Mouse (Mus musculus) regulatory T cell (primary cell): ENCODE data around the gene Zfp37.
"Not testable (repeated sequence)": the region's sequence is repeated elsewhere in the genome, so short reads cannot be mapped to it uniquely, and the experiment has no call there.

ENCODE experiments used
- in situ Hi-C: fragments of 300-600 bp; cut with MboI, MseI; formaldehyde crosslinking; loops from one replicate; pipeline ENCODE4 v1.15.1; 2025; ENCODE audit warnings: high pct_unique_total_duplicates

Zfp37 gene

DNA sequence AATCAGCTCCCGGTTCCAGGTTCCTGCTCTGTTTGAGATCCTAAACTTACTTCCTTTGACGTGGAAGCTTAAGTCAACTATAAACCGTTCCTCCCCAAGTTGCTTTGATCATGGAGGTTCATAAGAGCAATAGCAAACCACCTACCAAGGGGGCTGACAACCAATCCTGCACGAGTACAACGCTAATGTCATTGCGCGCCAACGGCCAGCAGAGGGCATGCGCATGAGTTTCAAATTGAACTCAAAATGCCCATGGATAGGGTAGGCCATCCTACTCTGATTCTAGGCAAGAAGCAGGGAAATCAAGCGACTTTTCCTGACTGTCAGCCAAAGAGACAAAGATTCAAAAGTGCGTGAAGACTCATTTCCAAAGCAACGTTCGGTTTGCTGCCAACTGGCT, at the start of gene Zfp37:
TSS of gene Zfp37 (minus strand) at position 279 of the 400 bp plus-strand sequence.
- in situ Hi-C loops: no loop called here

- in situ Hi-C loops: no loop called here
Observed at GRCm38 (mm10) chr4:62278081-62278480, 47.2 kb upstream of the Zfp37 start.

DNA sequence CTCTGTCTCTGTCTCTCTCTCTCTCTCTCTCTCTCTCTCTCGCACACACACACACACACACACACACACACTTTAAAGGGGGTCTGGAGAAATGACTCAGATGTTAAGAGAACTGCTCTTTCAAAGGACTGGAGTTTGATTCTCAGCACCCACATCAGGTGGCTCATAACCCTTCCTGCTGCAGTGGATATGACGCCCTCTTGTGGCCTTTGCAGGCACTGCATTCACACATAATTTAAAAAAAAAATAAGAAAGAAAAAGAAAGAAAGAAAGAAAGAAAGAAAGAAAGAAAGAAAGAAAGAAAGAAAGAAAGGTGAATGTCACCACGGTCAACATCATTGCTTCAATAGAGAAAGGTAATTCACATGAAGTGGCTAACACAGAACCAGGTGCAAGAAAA, 46.4 kb upstream of the Zfp37 start:
- in situ Hi-C loops: no loop called here

DNA sequence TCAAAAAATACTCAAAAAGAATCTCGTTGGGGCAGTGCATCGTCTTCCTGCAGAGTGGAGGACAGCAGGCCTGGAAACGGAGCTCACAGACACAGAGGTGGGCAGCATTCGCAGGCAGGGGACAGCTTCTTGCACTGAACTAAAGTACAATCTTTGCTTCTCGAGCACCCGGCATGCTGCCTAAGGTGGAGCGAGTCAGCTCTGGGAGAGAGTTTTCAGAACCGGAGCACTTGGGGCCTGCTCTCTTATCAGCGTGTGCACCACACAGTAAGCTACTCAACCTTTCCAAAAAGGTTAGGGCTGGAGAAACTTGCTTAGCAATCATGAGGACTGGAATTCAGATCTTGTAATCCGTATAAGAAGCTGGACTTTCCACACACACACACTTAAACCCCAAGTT, 45.8 kb upstream of the Zfp37 start:
- in situ Hi-C loops: no loop called here

- in situ Hi-C loops: no loop called here
Observed at GRCm38 (mm10) chr4:62274841-62275536, 44.1 kb upstream of the Zfp37 start.

DNA sequence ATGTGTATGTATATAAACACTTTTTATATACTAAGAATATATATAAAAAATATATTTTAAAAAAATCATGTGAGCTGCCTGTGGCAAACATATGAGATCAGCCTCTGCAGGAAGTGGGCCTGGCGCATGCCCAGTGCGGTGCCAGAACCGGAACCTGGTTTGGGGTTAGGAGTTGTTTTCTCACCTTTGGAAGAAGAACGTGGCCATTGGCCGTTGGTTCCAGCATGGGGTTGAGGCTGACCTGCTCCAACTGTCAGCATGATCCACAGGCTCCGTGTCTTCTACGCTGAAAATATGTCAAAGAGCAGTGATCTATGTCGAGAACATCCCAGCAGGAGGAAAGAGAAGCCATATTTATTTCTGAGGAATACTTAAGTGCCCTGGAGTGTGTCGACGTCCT, 43.1 kb upstream of the Zfp37 start:
- in situ Hi-C loops: no loop called here

DNA sequence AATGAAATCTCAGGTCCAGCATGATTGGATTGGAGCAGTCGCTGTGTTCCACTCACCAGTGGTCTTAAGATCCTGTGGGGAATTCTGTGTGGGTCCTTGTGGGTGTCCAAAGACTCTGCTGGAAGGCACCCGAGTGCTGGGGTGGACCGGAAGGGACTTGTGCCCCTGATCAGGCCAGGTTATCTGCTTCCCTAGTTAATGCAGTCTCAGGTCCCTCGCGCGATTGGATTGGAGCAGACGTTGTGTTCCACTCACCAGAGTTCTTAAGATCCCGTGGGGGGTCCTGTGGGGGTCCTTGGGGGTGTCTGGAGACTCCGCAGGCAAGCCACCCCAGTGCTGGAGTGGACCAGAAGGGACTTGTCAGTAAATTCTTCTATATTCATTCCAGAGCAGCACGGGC, 41.8 kb upstream of the Zfp37 start:
- in situ Hi-C loops: no loop called here

GRCm38 (mm10) chr4:62267101-62267500, 36.3 kb upstream of the Zfp37 start:
- in situ Hi-C loops: no loop called here

DNA sequence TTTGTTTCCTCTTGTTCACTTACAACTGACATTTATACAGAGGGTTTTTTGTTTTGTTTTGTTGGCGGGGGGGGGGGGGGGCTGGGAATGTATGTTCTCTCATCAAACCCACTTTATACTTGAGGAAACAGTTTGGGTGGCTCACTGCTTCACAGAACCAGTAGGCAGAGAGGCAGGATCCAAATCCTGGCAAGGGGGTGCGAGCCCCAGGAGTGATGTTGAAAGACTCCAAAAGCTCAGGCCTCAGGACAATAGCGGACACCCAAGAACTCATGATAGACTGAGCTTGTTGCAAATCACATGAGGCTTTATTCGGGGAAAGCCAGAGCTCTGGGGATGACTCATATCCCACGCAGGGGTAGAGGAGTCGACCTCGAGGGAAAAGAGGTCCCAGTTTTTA, 35.2 kb upstream of the Zfp37 start:
- in situ Hi-C loops: not testable (repeated sequence)

DNA sequence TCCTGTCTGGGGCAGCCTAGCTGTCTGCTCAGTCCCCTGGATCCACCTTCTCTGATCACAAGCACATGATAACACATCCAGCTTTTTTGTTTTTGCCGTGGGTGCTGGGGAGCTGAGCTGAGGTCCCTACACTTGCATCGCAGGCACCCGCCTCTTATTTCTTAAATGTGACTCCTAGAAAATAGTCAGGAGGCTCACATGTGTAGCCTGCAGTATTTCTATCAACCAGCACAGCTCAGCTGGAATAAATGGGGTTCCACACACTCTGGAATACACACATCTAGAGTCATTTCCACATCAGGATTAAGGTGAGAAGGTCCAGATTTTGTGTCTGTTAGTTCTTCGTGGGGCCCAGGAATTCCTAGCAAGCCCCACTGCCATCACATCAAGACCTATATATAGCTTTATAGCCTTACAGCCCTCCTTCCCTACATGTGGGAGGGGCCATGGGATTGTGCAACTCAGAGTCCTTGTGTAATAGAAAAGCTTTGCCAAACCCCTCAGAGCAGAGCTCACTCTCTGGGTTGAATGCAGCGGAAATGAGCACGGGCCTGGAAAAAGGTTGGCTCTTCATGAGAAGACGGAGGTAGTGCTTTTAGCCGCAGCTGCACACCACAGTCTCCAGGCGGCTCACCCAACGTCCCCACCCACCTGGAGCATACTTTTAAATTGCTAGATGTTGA, 34.4 kb upstream of the Zfp37 start:
- in situ Hi-C loops: no loop called here

GRCm38 (mm10) chr4:62263133-62263844, 32.4 kb upstream of the Zfp37 start:
- in situ Hi-C loops: no loop called here

DNA sequence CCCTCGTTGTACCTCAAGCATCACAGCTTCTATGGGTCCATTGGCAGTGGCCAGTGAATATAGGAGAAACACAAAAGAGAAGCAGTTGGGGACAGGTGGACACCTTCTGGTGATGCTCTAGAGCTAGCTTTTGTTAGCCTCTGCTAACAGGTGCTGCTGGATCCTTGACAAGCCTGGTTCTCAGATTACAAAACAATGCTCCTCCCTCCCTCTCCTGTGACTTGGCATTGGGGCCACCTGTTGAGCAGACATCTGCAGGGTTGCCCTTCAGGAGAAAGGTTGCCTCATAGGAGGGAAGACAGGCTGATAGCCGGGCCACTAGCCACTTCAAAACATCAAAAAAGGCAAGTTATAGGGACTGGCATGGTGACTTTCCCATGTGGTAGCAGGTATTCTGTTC, 31.4 kb upstream of the Zfp37 start, which contains the start of gene Slc31a2:
TSS of gene Slc31a2 (plus strand) at position 287 of the 400 bp plus-strand sequence.
- in situ Hi-C loops: no loop called here

- in situ Hi-C loops: no loop called here
Observed at GRCm38 (mm10) chr4:62256931-62257330, 26.1 kb upstream of the Zfp37 start.

DNA sequence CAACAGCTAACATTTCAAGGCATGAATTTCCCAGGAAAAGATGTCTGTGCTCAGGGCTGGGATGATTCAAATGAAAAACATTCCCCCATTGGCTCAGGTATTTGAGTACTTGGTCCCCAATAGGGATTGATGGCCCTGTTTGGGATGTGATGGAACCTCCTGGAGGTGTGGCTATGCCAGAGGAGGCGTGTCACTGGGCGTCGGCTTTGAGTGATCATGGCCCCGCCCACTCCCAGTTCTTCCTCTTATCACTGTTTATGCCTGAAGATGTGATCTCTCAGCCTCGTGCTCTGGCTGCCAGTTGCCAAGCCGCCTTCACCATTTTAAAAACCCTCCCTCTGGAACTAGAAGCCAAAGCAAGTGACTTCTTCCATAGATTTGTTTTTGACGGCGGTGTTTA, 23.7 kb upstream of the Zfp37 start:
- in situ Hi-C loops: no loop called here

- in situ Hi-C loops: no loop called here
Observed at GRCm38 (mm10) chr4:62251776-62252175, 20.9 kb upstream of the Zfp37 start.

- in situ Hi-C loops: no loop called here
Observed at GRCm38 (mm10) chr4:62250896-62251544, 20.2 kb upstream of the Zfp37 start.

- in situ Hi-C loops: no loop called here
Observed at GRCm38 (mm10) chr4:62248328-62248727, 17.5 kb upstream of the Zfp37 start.

DNA sequence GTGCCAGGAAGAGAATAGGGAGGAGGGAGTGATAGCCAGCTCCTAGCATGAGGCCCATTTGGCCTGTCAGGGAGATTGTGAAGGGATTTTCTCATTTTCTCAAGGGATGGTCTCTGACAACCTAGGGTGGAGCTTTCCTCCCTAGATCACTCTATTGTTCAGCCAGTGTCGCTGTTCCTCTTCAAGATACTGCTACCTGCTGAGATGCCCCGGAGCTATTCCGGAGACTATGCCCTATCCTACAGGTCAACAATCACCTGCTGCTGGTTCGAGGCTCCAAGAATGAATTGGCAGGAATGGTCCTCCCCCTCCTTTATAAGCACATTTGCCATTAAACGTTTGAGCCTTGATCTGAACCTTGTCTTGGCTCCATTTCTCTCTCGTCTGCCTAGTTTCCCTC, 9.7 kb upstream of the Zfp37 start:
- in situ Hi-C loops: no loop called here

DNA sequence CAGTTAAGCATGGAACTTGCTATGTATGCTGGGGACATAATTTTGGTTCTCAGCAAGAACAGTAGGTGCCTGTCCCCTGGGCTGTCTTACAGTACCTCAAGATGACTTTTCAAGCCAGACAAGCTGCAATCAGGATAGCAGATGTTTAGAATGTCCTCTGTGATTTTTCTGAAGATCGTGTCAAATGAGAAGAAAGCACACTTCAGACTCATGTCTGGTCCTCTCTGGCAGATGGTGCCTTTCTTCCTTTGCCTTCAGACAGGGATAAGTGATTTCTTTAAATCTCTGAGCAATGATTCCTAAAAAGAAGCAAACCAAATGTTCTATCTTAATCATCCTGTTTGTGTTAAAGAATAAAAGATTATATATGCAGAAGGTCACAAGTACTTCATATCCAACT, 694 bp downstream of the Zfp37 start:
- in situ Hi-C loops: no loop called here

DNA sequence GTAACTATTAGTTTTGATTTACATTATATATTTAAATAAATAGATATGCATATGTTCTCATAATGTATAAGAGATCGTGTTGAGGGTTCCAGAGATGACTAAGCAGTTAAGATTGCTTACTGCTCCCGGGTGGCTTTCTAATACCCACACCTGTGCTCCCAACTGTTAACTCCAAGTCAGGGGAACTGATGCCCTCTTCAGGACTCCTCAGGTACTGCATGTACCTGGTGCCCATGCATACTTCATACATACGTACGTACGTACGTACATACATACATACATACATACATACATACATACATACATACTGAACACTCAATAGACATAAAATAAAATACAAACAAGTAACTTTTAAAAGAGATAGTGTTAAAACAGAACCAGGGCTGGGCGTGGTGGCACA, 1.4 kb downstream of the Zfp37 start:
- in situ Hi-C loops: no loop called here

DNA sequence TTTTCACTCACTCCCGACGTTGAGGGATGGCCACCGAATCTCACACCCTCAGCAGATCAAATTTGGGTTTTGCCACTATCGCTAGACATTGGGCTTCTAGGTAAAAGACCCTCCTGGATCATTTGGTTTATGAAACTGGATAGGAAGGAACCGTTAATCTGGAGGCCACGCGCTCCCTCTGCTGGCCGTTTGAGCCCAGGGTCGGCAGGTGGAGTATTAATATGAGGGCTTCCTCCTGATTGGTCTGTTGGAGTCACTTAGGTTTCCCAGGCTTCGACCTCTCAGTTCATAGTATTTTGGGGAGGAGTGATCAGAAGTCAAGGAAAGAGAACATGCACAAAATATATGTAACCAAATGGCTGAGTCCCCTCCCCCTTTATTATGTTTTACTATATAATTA, 2.5 kb downstream of the Zfp37 start:
- in situ Hi-C loops: no loop called here

- in situ Hi-C loops: no loop called here
Observed at GRCm38 (mm10) chr4:62213490-62213889, 17.4 kb downstream of the Zfp37 start.
